Mouse (Mus musculus) small intestine, adult 2 months (tissue): Measurements from ENCODE around the gene Eef1akmt3.

Experiments used
- CTCF ChIP-seq: fragments of 200-500 bp; IDR thresholded peaks from 2 replicates; pipeline ENCODE4 v1.5.1; 2012; ENCODE audit warnings: low read depth, mild to moderate bottlenecking, control low read depth, inconsistent platforms, low read length, moderate library complexity, mixed read lengths; ENCODE audit not compliant: insufficient replicate concordance, insufficient read length; ENCODE audit errors: extremely low read depth
- POLR2A ChIP-seq: fragments of 200-500 bp; IDR thresholded peaks from 2 replicates; pipeline ENCODE4 v1.6.1; 2012; ENCODE audit warnings: low read depth, mild to moderate bottlenecking, control low read depth, inconsistent platforms, low read length, moderate library complexity

DNA sequence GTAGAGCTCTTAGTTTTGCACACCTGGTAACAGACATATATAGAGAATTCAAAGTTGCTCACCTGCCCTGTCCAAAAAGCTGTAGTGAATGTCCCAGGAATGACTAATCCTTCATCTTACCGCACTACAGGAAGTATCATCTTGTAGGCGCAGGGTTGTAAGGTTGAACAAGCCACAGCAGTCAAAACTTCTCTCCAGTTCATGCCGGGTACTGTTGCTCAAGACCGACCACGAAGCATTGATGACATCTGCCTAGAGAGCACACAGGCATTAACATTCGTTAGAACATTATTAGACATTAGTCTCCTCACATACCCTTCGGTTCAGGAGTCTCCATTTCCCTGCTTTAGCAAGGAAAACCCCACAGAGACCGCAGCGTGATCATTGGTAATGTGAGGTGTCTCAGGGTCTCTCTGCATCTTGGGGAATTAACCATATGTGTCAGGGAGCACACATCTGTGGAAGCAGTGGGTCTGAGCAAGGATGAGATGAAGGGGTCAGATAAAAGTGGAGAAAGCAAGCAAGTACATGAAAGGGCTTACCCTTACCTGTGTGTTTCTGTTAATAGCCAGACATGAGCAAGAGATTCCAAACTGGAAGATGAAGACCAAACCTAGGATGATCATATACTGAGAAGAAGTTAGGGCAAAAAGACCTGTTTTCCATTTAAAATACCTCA is 27.2 kb upstream of the Eef1akmt3 start:
- TF ChIP-seq POLR2A = no peak
- no peak for TF ChIP-seq CTCF
